Mouse (Mus musculus): ENCODE measurements around the gene Vav2. TPM values are rescaled to one million over a fixed set of nuclear protein-coding genes. Genes with fewer than 3 reads are reported as not detected.

Gene Vav2
- total RNA-seq, 1 experiment = 17.4 TPM

GRCm38 (mm10) chr2:27390775-27391174, 36.1 kb downstream of the Vav2 start:
- no peak overlapping the region for H3K4me3 ChIP-seq (ENCODE audit: insufficient read depth in 1 of 2, low read depth in 1 of 2, low read length in 2 of 2, poor library complexity in 1 of 2, severe bottlenecking in 1 of 2)
- in situ Hi-C loops (cut with MboI; ENCODE audit: low sequenced_read_pairs in 2 of 2, unreplicated experiment in 2 of 2) = no loop called here

GRCm38 (mm10) chr2:27390325-27390724, 36.5 kb downstream of the Vav2 start:
- TF ChIP-seq CHD2 (IDR thresholded peaks at IDR 0.05; ENCODE audit: low read depth, low read length) (no peak), HCFC1 (IDR thresholded peaks at IDR 0.05; ENCODE audit: borderline replicate concordance, insufficient read depth, low read length) (no peak), ZNF384 (IDR thresholded peaks at IDR 0.05; ENCODE audit: low read depth, low read length) (no peak), ZC3H11A (IDR thresholded peaks at IDR 0.05; ENCODE audit: borderline replicate concordance, low read depth, low read length) (no peak), MAFK (IDR thresholded peaks at IDR 0.05; ENCODE audit: insufficient read depth, low read depth, low read length) (no peak)
- no peak overlapping the region for H3K27ac ChIP-seq (ENCODE audit: insufficient read depth, low read depth, low read length, poor library complexity, severe bottlenecking)
- H3K4me3 ChIP-seq (ENCODE audit: insufficient read depth in 1 of 2, low read depth in 1 of 2, low read length in 2 of 2, poor library complexity in 1 of 2, severe bottlenecking in 1 of 2) = no peak overlapping the region
- no peak overlapping the region for H3K9ac ChIP-seq (ENCODE audit: insufficient read depth, low read depth, low read length, poor library complexity, severe bottlenecking)
- no peak for DNase-seq (ENCODE audit: low read depth, low spot score)
- no peaks in the 10 kb centered on the region for H3K9me3 ChIP-seq (ENCODE audit: control insufficient read depth, insufficient read depth, low read depth, low read length)
- H3K4me1 ChIP-seq (ENCODE audit: control insufficient read depth in 2 of 2, insufficient read depth in 2 of 2, low read length in 2 of 2, poor library complexity in 1 of 2) = peaks cover 0 to 13% of the 10 kb centered on the region in 2 experiments; a peak in 1 of 4 replicates
- H3K36me3 ChIP-seq (ENCODE audit: control insufficient read depth, insufficient read depth, low read length, poor library complexity, severe bottlenecking) = no peaks in the 10 kb centered on the region; the same call in 1 of the 2 replicates
- in situ Hi-C loops (cut with MboI; ENCODE audit: low sequenced_read_pairs in 2 of 2, unreplicated experiment in 2 of 2) = no loop called here

More at GRCm38 (mm10) chr2:27390775-27391174, 36.1 kb downstream of the Vav2 start:
- H3K36me3 ChIP-seq (ENCODE audit: control insufficient read depth, insufficient read depth, low read length, poor library complexity, severe bottlenecking) = no peaks in the 10 kb centered on the region
- no peak overlapping the region for H3K9ac ChIP-seq (ENCODE audit: insufficient read depth, low read depth, low read length, poor library complexity, severe bottlenecking)
- no peak overlapping the region for H3K27ac ChIP-seq (ENCODE audit: insufficient read depth, low read depth, low read length, poor library complexity, severe bottlenecking)
- no peak for DNase-seq (ENCODE audit: low read depth, low spot score)
- no peak for TF ChIP-seq ZNF384 (IDR thresholded peaks at IDR 0.05; ENCODE audit: low read depth, low read length)
- TF ChIP-seq ZC3H11A (IDR thresholded peaks at IDR 0.05; ENCODE audit: borderline replicate concordance, low read depth, low read length) = no peak
- no peak for TF ChIP-seq MAFK (IDR thresholded peaks at IDR 0.05; ENCODE audit: insufficient read depth, low read depth, low read length)
- TF ChIP-seq CHD2 (IDR thresholded peaks at IDR 0.05; ENCODE audit: low read depth, low read length) = no peak
- TF ChIP-seq HCFC1 (IDR thresholded peaks at IDR 0.05; ENCODE audit: borderline replicate concordance, insufficient read depth, low read length) = no peak
- H3K9me3 ChIP-seq (ENCODE audit: control insufficient read depth, insufficient read depth, low read depth, low read length) = no peaks in the 10 kb centered on the region
- H3K4me1 ChIP-seq (ENCODE audit: control insufficient read depth in 2 of 2, insufficient read depth in 2 of 2, low read length in 2 of 2, poor library complexity in 1 of 2) = peaks cover 0 to 13% of the 10 kb centered on the region in 2 experiments; a peak in 1 of 4 replicates

GRCm38 (mm10) chr2:27389272-27390162, 37.3 kb downstream of the Vav2 start:
- in situ Hi-C loops (cut with MboI; ENCODE audit: low sequenced_read_pairs in 2 of 2, unreplicated experiment in 2 of 2) = no loop called here

GRCm38 (mm10) chr2:27387209-27387608, 39.6 kb downstream of the Vav2 start:
- no peak overlapping the region for H3K9ac ChIP-seq (ENCODE audit: insufficient read depth, low read depth, low read length, poor library complexity, severe bottlenecking)
- no peak for DNase-seq (ENCODE audit: low read depth, low spot score)
- TF ChIP-seq ZC3H11A (IDR thresholded peaks at IDR 0.05; ENCODE audit: borderline replicate concordance, low read depth, low read length) = 0 out of 2 replicates have a peak, but pooled peaks have one; percentile 7
- TF ChIP-seq ZNF384 (IDR thresholded peaks at IDR 0.05; ENCODE audit: low read depth, low read length) = no peak
- in situ Hi-C loops (cut with MboI; ENCODE audit: low sequenced_read_pairs in 2 of 2, unreplicated experiment in 2 of 2) = no loop called here
- H3K4me3 ChIP-seq (ENCODE audit: insufficient read depth in 1 of 2, low read depth in 1 of 2, low read length in 2 of 2, poor library complexity in 1 of 2, severe bottlenecking in 1 of 2) = no peak overlapping the region
- no peaks in the 10 kb centered on the region; the same call in 1 of the 2 replicates for H3K36me3 ChIP-seq (ENCODE audit: control insufficient read depth, insufficient read depth, low read length, poor library complexity, severe bottlenecking)
- H3K27ac ChIP-seq (ENCODE audit: insufficient read depth, low read depth, low read length, poor library complexity, severe bottlenecking) = no peak overlapping the region
- no peaks in the 10 kb centered on the region for H3K9me3 ChIP-seq (ENCODE audit: control insufficient read depth, insufficient read depth, low read depth, low read length)
- peaks cover 2 to 15% of the 10 kb centered on the region in 2 experiments; a peak in 2 of 4 replicates for H3K4me1 ChIP-seq (ENCODE audit: control insufficient read depth in 2 of 2, insufficient read depth in 2 of 2, low read length in 2 of 2, poor library complexity in 1 of 2)

More at GRCm38 (mm10) chr2:27389272-27390162, 37.3 kb downstream of the Vav2 start:
- no peak overlapping the region for H3K9ac ChIP-seq (ENCODE audit: insufficient read depth, low read depth, low read length, poor library complexity, severe bottlenecking)
- no peak overlapping the region for H3K27ac ChIP-seq (ENCODE audit: insufficient read depth, low read depth, low read length, poor library complexity, severe bottlenecking)
- TF ChIP-seq ZNF384 (IDR thresholded peaks at IDR 0.05; ENCODE audit: low read depth, low read length) = no peak
- no peak for TF ChIP-seq MAFK (IDR thresholded peaks at IDR 0.05; ENCODE audit: insufficient read depth, low read depth, low read length)
- TF ChIP-seq HCFC1 (IDR thresholded peaks at IDR 0.05; ENCODE audit: borderline replicate concordance, insufficient read depth, low read length) = no peak
- TF ChIP-seq ZC3H11A (IDR thresholded peaks at IDR 0.05; ENCODE audit: borderline replicate concordance, low read depth, low read length) = no peak
- TF ChIP-seq CHD2 (IDR thresholded peaks at IDR 0.05; ENCODE audit: low read depth, low read length) = no peak
- DNase-seq (ENCODE audit: low read depth, low spot score) = no peak
- H3K4me3 ChIP-seq (ENCODE audit: insufficient read depth in 1 of 2, low read depth in 1 of 2, low read length in 2 of 2, poor library complexity in 1 of 2, severe bottlenecking in 1 of 2) = no peak overlapping the region
- H3K4me1 ChIP-seq (ENCODE audit: control insufficient read depth in 2 of 2, insufficient read depth in 2 of 2, low read length in 2 of 2, poor library complexity in 1 of 2) = peaks cover under 1 to 13% of the 10 kb centered on the region in 2 experiments; a peak in 2 of 4 replicates
- no peaks in the 10 kb centered on the region; the same call in 1 of the 2 replicates for H3K36me3 ChIP-seq (ENCODE audit: control insufficient read depth, insufficient read depth, low read length, poor library complexity, severe bottlenecking)
- H3K9me3 ChIP-seq (ENCODE audit: control insufficient read depth, insufficient read depth, low read depth, low read length) = no peaks in the 10 kb centered on the region

Data from ES-E14 (cell line).